Mouse (Mus musculus) monocyte, adult 5-6 weeks (primary cell): ENCODE measurements around the gene Plrg1. TPM values are rescaled to one million over a fixed set of nuclear protein-coding genes. Genes with fewer than 3 reads are reported as not detected.
A peak's percentile ranks its signal among the peaks of the same experiment; 100 is the strongest.

Source experiments
- ATAC-seq: fragments of 153-309, 156-312 bp; replicated peaks from 2 replicates; pipeline ENCODE4 v1.8.0; 2017; ENCODE audit warnings: mild to moderate bottlenecking; ENCODE audit not compliant: low TSS enrichment, insufficient number of reproducible peaks, severe bottlenecking, poor library complexity, low FRiP score
- total RNA-seq: library from RNA; stranded (forward); fragments of 200-1000, 200-491, 200-594 nt; gene quantifications from 3 replicates; pipeline ENCODE4 v1.2.3, GENCODE M21; 2017

Plrg1 gene
- 57.3 to 72.2 TPM (median 57.9 TPM) in 3 replicates for total RNA-seq

DNA sequence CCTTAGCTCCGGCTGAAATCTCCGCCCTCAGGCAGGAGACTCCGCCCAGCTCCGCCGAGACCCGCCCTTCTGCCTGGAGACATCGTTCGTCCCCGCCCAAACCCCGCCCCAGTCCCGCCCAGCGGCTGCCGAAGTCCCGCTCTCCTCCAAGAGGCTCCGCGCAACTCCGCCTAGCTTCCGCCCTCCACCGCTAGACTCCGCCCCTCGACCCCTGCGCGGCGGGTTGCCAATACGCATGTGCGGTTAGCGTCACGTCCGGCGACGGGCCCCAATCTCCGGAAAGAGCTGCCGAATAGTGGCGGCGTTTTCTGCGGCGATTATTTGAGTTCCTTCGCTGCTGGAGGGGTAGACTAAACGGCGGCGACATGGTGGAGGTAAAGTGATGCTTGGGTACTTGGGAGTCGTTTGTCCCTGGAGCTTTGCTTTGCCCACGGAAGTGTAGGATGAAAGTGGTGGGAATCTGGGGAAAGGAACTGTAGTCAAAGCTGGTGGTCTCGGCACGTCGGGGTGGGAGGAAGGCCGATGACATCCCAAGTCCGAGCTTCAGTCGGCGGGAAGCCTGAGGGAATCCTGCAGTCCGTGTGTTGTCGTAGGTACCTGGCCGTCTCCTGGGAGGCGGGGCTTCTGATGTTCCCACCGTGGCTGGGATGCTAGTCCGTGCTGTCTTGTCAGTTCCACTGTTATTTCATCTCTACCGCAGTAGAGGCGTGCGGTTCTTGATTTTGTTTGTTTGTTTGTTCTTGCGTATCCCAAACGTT lies at the start of gene Plrg1:
Gene Plrg1 (plus strand): TSS at position 242 of the 758 bp plus-strand sequence.
- ATAC-seq = peak; percentile 93

DNA sequence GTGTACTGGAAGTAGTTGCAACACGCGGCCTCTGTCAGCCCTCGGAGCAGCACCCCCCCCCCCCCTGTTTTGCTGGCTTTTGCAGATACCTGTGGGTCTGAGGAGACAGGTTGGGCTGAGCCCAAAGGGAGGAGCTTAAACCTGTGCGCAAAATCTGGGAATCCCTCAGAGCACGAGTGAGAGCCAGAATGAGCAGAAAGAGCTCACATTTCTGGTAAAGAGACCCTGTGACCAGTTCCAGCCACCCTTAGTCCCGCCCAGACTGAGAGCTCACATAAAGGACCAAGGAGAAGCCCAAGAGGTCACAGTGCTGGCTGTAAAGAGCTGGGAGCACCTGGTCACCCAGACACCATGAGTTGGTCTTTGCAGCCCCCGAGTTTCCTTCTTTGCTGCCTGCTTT lies 47.8 kb upstream of the Plrg1 start, which contains the start of gene Fgg:
Gene Fgg (plus strand): TSS at position 168 of the 400 bp plus-strand sequence.
- no peak for ATAC-seq

DNA sequence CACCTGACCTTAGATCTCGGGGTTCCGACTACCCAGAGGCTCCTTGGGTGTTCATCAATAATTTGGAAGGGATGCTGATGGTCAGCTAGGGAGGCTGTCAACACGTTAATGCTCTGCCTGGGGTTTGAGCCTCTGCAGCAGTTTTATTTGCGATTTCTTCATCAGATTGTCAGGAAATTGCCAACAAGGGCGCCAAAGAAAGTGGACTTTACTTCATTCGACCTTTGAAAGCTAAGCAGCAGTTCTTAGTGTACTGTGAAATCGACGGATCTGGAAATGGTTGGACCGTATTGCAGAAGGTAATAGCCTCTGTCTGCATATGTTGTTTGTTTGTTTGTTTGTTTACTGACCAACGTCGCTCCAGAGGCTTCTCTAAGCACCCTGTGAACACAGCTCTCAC lies 45.0 kb upstream of the Plrg1 start:
- no peak for ATAC-seq

DNA sequence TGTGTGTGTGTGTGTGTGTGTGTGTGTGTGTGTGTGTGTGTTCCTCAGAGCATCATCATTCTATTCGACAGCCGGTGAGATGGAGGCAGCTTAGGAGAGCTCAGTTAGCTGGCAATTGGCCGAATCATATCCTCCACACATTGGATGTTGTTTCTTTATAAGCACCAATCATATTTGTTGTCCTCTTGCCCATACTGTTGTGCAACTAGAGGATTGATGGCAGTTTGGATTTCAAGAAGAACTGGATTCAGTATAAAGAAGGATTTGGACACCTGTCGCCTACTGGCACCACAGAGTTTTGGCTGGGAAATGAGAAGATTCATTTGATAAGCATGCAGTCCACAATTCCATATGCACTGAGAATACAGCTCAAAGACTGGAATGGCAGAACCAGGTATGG lies 44.2 kb upstream of the Plrg1 start:
- no peak for ATAC-seq

DNA sequence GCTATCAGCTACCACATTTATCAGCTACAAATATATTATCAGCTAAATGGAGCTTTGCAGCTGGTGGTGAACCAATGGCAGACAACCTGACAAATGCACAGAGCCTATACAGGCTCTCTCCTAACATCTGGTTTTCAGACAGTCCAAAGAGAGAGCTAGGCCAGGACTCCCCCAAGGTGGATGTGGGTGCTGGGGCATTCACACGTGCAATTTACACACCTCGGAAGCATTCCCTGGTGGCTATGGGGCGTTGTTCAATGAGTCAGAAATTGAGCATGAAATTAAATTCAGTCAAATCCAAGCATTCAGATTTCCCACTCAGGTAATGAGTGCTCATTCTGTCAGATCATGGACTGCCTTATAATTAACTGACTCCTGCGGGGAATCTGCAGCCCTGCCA lies 43.8 kb upstream of the Plrg1 start:
- no peak for ATAC-seq

DNA sequence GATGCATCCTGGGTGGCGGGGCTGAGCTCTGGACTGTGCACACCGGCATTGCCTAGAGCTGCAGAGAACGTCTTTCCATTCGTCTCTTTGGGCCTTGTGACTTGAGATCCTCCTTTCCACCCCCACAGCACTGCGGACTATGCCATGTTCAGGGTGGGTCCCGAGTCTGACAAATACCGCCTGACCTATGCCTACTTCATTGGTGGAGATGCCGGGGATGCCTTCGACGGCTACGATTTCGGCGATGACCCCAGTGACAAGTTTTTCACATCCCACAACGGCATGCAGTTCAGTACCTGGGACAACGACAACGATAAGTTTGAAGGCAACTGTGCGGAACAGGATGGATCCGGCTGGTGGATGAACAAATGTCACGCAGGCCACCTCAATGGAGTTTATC lies 42.7 kb upstream of the Plrg1 start:
- no peak for ATAC-seq

DNA sequence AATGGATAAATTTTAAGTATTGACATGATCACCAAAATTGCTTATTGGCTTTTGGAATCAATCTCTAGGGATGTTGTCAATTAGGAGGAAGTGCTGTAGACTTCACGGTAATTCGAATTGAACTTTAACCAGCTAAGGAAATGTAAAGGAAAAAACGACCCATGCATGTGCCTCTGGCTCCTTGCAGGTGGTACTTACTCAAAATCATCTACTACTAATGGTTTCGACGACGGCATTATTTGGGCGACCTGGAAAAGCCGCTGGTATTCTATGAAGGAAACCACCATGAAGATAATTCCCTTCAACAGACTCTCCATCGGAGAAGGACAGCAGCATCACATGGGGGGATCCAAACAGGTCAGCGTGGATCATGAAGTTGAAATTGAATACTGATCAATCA lies 41.4 kb upstream of the Plrg1 start:
- no peak for ATAC-seq

DNA sequence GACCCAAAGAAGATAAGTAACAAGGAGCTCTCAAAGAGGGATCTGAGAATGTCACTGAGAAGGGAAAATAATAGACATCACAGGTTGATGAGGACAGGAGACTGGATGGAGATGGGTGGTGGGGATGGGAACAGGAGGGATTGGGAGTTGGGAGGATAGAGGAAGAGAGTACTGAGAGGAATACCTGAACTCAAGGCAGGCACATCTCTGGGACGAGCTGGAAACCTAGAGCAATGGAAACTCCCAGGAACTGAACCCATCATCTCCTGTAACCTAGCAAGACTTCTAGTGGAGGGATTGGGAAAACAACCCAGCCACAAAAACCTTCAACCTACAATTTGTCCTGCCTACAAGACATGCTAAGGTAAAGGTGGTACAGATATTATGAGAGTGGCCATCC lies 39.1 kb upstream of the Plrg1 start:
- ATAC-seq = no peak

DNA sequence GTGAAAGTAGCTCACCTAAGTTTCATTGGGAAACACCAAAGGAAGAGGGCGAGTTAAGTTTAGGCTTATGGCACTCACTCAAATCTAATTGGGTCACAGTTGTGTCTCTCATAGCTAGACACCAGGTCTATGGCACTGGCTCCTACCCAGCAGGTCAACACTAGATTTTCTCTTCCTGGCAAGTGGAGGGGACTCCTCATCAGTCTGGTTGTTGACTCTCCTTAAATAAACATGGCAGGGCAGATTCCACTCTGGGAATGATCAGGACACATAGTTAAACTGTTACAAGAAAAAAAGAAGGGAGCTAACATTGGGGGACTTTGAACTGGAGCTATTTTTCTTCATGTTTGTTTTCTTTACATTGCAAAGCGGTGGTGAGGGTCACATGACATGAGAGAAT lies 34.9 kb upstream of the Plrg1 start:
- no peak for ATAC-seq

DNA sequence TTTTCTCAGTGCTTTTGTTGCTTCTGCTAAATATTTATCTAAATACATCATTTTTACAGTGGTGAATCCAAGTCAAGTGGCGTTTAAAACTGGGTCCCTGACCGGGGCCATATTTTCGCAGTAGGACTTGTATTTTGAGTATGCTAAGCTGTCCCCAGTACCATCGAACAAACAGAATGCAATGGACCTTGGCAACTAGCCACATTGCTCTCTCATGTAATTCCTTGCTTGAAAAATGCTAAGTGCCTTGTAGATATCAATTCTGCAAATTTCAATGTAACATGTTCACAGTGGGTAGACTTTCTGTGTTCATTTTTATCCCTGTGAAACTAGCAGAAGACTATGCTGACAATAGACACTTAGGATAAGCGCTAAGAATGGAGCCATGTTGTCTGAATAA lies 34.1 kb upstream of the Plrg1 start:
- no peak for ATAC-seq

DNA sequence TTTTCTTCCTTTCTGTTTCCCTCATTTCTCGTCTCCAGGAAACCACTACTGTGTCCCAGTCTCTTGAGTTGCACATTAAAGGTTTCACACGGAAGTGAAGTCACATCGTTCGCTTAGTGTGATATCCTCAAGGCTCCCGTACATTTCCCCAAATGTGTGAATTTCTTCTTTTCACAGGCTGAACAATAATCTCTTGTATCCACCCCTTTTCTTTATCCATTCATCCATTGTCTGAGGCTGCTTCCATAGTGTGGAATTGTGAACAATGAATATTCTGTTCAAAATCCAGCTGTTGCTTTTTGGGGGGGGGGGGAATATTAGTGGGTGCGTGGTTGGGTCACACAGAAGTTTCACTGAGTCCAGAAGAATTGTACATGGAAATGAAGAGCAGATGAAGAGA lies 30.3 kb upstream of the Plrg1 start:
- no peak for ATAC-seq

DNA sequence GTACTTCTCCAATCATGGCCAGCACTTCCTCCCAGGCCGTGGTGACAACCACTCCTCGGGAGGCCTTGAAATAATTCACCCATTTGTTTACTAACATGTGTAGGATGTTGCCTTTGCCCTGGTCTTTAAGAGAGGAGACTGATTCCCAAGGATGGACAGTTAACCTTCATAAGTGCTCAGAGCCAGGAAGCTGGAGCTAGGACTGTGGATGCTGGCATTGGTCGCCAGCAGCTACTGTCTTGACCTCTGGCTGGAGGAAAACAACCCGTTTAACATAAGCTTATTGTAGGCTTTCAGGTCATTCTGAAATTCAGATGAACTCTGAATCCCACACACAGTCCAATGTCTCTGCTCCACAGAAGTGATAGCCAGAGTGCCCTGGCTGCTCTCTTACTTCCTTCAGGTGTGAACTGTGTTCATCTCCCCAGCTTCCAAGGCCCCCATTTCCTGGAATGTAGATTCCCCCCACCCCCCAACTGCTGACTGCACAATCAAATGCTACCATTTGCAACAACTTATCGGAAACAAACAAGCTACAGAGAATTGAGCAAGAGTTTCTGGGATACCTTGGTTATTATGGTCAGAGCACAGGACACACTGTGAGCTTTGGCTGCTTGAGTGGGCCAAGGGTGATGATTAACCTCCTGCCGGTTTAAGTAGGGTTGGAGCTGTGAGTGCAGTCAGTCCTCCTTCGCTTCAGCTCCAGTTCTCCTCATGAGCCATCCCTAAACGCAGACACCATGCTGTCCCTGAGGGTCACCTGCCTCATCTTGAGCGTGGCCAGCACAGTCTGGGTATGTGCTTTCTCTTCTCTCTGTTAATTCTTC lies 29.6 kb upstream of the Plrg1 start, which contains the start of gene Fga:
Gene Fga (plus strand): TSS at position 602 of the 827 bp plus-strand sequence.
- ATAC-seq = no peak

DNA sequence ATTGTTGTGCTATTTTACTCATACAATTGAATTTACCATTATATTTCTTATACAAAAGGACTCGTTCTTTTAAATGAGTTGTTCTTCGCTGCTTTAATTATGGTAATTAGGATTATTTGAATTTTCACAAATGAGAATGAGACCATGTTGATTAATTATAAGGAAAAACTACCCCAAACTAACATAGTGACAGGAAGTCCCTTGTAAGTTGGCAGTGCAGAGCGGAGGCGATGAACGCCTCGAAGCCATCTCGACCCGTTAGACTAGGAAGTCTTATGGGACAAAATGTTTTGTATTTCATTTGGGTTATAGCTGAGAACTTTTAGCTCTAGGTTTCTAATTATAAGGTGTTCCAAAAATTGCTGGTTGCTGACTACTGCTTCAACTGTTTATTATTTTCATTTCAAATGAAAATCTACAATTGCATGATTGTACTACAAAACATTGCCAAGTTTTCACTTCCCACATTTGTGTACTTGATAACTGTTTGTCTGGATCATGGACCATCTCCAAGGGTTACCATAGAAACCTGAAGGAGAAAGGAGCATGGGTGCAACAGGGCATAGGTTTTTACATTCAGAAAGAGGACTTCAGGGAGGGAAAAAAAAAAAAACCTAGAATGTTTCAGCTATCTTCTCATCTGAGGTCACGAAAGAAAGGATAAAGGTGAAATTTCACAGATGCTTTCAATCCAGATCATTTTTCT lies 27.6 kb upstream of the Plrg1 start:
- ATAC-seq = no peak

DNA sequence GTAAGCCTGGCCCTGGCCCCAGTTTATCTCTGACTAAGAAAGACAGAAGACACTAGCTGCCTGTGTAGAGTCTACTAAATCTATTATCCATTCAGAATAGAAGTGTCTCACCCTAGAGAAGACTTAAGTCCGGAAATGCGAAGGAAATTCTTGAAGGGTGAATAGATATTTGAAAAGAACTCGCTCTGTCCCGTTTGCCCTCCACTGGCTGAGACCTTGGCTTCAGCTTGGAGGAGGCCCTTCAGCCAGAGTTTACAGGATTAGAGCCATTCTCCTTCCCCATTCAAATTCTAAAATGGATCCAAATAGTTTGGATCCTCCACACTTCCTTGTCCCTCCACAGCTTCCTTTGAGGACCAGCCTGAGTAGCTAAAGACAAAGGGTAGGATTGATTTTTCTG lies 25.0 kb upstream of the Plrg1 start:
- no peak for ATAC-seq

DNA sequence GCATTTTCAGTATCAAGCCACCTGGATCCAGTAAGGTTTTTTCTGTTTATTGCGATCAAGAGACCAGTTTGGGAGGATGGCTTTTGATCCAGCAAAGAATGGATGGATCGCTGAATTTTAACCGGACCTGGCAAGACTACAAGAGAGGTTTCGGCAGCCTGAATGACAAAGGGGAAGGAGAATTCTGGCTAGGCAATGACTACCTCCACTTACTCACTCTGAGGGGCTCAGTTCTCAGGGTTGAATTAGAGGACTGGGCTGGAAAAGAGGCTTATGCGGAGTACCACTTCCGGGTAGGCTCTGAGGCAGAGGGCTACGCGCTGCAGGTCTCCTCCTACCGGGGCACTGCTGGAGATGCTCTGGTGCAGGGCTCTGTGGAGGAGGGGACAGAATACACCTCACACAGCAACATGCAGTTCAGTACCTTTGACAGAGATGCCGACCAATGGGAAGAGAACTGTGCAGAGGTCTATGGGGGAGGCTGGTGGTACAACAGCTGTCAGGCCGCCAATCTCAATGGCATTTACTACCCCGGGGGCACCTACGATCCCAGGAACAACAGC lies 22.5 kb upstream of the Plrg1 start:
- no peak for ATAC-seq

DNA sequence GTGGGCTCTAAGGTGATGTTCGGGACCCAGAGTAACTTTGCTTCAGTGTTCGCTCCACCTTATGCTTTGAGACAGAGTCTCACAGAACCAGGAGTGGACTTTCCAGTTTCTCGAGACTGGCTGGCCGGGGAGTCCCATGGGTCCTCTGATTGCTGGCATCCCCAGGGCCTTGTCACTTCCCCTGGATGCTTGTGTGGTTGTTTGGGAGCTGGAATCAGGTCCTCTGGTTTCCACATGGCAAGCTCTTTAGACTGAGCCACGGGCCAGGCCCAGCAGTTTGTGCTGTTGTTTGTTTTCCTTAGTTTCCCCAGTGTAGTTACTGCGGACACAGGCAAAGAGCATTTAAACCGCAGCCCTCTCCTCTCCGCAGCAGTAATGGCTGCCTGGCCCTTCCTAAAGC lies 21.5 kb upstream of the Plrg1 start:
- ATAC-seq = no peak

DNA sequence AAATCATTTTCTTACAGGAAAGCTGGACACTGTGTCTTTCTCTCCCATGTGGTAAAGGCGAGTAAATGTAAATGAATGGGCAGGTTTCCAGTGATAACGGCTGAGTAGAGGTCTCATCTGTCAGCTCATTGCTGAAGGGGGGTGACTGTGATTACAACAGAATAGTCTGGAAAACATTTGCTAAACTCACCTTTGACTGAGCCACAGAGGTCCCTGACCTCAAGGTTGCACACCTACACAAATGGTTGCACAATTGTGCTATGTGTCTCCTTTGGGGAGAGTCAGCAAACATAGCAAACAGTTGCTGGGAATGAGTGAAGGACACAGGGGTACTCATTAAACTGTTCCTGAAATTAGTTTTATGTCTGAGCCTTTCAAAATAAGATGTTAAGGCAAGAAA lies 16.5 kb upstream of the Plrg1 start:
- no peak for ATAC-seq

DNA sequence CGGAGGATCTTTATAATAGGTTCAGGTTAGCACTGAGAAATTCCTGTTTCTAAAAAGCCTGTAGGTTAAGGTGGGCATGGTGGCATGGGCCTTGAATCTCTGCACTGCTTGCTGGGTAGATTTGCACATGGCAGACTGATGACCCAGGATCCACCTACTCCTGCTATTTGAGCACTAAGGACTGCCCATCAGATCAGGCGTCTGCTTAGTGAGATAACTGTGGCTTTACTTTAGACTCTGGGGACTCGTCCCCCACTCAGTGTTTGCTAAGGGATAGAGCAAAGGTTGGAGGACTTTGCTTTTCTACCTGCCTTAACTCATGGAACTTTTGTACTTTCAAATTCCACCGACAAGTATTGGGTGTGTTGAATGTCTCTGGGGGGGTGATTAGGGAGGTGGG lies 15.7 kb upstream of the Plrg1 start:
- no peak for ATAC-seq

DNA sequence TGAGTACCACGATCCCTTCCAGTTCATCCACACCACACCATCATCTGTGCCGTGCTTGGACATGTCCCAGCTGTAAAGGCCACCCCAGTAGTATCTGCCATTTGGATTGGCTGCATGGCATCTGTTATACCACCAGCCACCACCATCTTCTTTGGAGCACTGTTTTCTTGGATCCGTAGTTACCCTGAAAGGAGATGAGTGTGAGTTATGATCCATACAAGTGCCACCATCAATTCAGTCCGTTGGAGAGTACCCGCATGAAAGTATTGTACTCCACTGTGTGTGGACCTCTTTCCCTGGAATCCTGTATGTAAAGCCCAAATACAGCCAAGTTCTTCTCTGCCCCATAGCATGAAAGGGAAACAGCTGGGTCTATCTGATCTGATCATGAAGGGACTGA lies 12.9 kb upstream of the Plrg1 start:
- ATAC-seq = no peak
